Mouse (Mus musculus) kidney, embryonic 16.5 days (tissue): ENCODE measurements around the gene Skil. TPM values are rescaled to one million over a fixed set of nuclear protein-coding genes. Genes with fewer than 3 reads are reported as not detected.

Experiments
- ATAC-seq: fragments of 200-750 bp; cut with Nextera tagmentation; 2 replicates; pipeline ENCODE4 v1.8.0; 2017; ENCODE audit warnings: moderate TSS enrichment; ENCODE audit not compliant: low FRiP score, low TSS enrichment
- H3K27ac ChIP-seq: fragments of 300-500 bp; sonication (generic); 2 replicates; pipeline ENCODE4 v1.5.1; 2014; ENCODE audit warnings: low read length
- H3K27me3 ChIP-seq: fragments of 300-500 bp; sonication (generic); 2 replicates; pipeline ENCODE4 v1.6.1; 2014; ENCODE audit warnings: low read length, control low read depth, mixed read lengths; ENCODE audit not compliant: insufficient read depth
- H3K36me3 ChIP-seq: fragments of 300-500 bp; sonication (generic); 2 replicates; pipeline ENCODE4 v1.6.1; 2014; ENCODE audit warnings: low read length, control low read depth, mixed read lengths; ENCODE audit not compliant: insufficient read depth
- H3K4me1 ChIP-seq: fragments of 300-500 bp; sonication (generic); 2 replicates; pipeline ENCODE4 v1.6.1; 2014; ENCODE audit warnings: low read length, control low read depth, mixed read lengths; ENCODE audit not compliant: insufficient read depth
- H3K4me2 ChIP-seq: fragments of 300-500 bp; sonication (generic); replicated peaks from 2 replicates; pipeline ENCODE4 v1.6.1; 2014; ENCODE audit warnings: low read depth, low read length
- H3K4me3 ChIP-seq: fragments of 300-500 bp; sonication (generic); 2 replicates; pipeline ENCODE4 v1.5.1; 2014; ENCODE audit warnings: mild to moderate bottlenecking, low read length
- H3K9ac ChIP-seq: fragments of 300-500 bp; sonication (generic); replicated peaks from 2 replicates; pipeline ENCODE4 v1.6.1; 2014; ENCODE audit warnings: low read length
- H3K9me3 ChIP-seq: fragments of 300-500 bp; sonication (generic); 2 replicates; pipeline ENCODE4 v1.6.1; 2016; ENCODE audit warnings: low read length, control low read depth
- WGBS: fragments of 180-500 bp; shearing (Covaris S2); extraction: QIAGEN DNeasy Blood & Tissue Kit; methylation state at CpG from one replicate; pipeline ENCODE4 v1.1.7; 2014; 5-methylcytosine and 5-hydroxymethylcytosine counted together
- polyA plus RNA-seq: library from polyadenylated mRNA; unstranded; fragments of >200 nt; fragmentation: Nextera tagmentation; extraction: Ambion mirVana; gene quantifications from 2 replicates; pipeline ENCODE4 v1.2.1, GENCODE M21; 2015

Gene Skil
- polyA plus RNA-seq, 1 experiment from 2014 or later: 18.5 TPM

GRCm38 (mm10) chr3:31160046-31160445 lies 65.2 kb downstream of the Skil start:
- Histone ChIP-seq H3K36me3 (no peaks in the 10 kb centered on the region), H3K9me3 (no peaks in the 10 kb centered on the region), H3K4me2 (no peak overlapping the region), H3K27me3 (no peaks in the 10 kb centered on the region), H3K9ac (no peak overlapping the region), H3K4me3 (no peak overlapping the region), H3K4me1 (peaks cover 8% of the 10 kb centered on the region; the same call in 1 of the 2 replicates), H3K27ac (no peak overlapping the region)
- WGBS: 68% methylated on average over 10 of the region's 10 CpGs
- no peak for ATAC-seq

DNA sequence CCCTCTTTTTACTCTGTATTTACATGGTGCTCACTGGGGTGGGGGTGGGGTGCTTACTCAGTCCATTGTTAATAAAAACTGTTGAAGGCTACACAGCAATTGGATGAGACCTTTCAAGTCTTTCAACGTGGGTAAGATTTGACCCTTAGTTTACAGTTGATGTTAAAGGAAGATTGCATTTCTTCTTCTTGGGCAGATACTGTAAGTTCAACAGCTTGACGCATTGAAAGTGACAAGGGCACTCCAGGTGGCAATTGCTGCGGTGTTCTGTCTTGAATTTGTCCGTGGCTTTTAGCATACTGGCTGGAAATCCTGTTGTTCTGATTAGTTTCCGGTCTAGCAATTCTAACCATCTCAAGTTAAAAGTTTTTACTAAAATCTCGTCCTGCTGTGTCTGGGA lies 66.5 kb downstream of the Skil start:
- Histone ChIP-seq H3K36me3 (no peaks in the 10 kb centered on the region), H3K27me3 (no peaks in the 10 kb centered on the region), H3K9ac (no peak overlapping the region), H3K4me1 (peaks cover 1% of the 10 kb centered on the region; the same call in 1 of the 2 replicates), H3K4me2 (no peak overlapping the region), H3K27ac (no peak overlapping the region), H3K9me3 (no peaks in the 10 kb centered on the region), H3K4me3 (no peak overlapping the region)
- ATAC-seq: no peak
- WGBS: 45% methylated on average over 6 of the region's 6 CpGs

GRCm38 (mm10) chr3:31162860-31163259 lies 68.0 kb downstream of the Skil start:
- WGBS: 94% methylated on average over 14 of the region's 14 CpGs
- no peaks in the 10 kb centered on the region for H3K27me3 ChIP-seq
- H3K9ac ChIP-seq: no peak overlapping the region
- no peaks in the 10 kb centered on the region for H3K9me3 ChIP-seq
- H3K36me3 ChIP-seq: no peaks in the 10 kb centered on the region
- peaks cover 3% of the 10 kb centered on the region; the same call in 1 of the 2 replicates for H3K4me1 ChIP-seq
- H3K27ac ChIP-seq: no peak overlapping the region
- no peak for ATAC-seq
- no peak overlapping the region for H3K4me2 ChIP-seq
- no peak overlapping the region for H3K4me3 ChIP-seq

- no peak overlapping the region for H3K4me3 ChIP-seq
- peaks cover 3% of the 10 kb centered on the region; the same call in 1 of the 2 replicates for H3K4me1 ChIP-seq
- no peaks in the 10 kb centered on the region for H3K27me3 ChIP-seq
- no peak overlapping the region for H3K4me2 ChIP-seq
- no peak overlapping the region for H3K9ac ChIP-seq
- ATAC-seq: no peak
- H3K36me3 ChIP-seq: no peaks in the 10 kb centered on the region
- 70% methylated on average over 3 of the region's 3 CpGs for WGBS
- H3K27ac ChIP-seq: no peak overlapping the region
- no peaks in the 10 kb centered on the region for H3K9me3 ChIP-seq
These were observed 70.9 kb downstream of the Skil start for GRCm38 (mm10) chr3:31165803-31166202.

GRCm38 (mm10) chr3:31166365-31166871 lies 71.6 kb downstream of the Skil start:
- Histone ChIP-seq H3K27me3 (no peaks in the 10 kb centered on the region), H3K9me3 (no peaks in the 10 kb centered on the region), H3K4me1 (peaks cover 3% of the 10 kb centered on the region; the same call in 1 of the 2 replicates), H3K4me3 (no peak overlapping the region), H3K9ac (no peak overlapping the region), H3K36me3 (no peaks in the 10 kb centered on the region), H3K27ac (0 out of 2 replicates have a peak overlapping the region, but pooled peaks have one; percentile 12), H3K4me2 (no peak overlapping the region)
- WGBS: 68% methylated on average over 12 of the region's 12 CpGs
- peak; percentile 57 for ATAC-seq

Other genes starting within 250 kb of the Skil start
- 16.9 and 17.1 TPM in 2 replicates for gene Gpr160, start 239.1 kb upstream of the Skil start, polyA plus RNA-seq
- 5.1 and 6.8 TPM in 2 replicates for gene Phc3, start 125.6 kb upstream of the Skil start, polyA plus RNA-seq
- 39.7 and 42.5 TPM in 2 replicates for gene Prkci, start 99.3 kb upstream of the Skil start, polyA plus RNA-seq
- 105 and 119 TPM in 2 replicates for gene Cldn11, start 54.9 kb downstream of the Skil start, polyA plus RNA-seq
- gene Slc7a14, start 215.3 kb downstream of the Skil start, polyA plus RNA-seq: 0.14 and 0.24 TPM in 2 replicates